Mouse (Mus musculus): ENCODE data around the gene Prmt7. TPM values are rescaled to one million over a fixed set of nuclear protein-coding genes. Genes with fewer than 3 reads are reported as not detected.
"Not testable (repeated sequence)": the region's sequence is repeated elsewhere in the genome, so short reads cannot be mapped to it uniquely, and the experiment has no call there.

The Prmt7 gene
- total and polyA plus RNA-seq, 2 experiments from 2014 or later, result 51.9 to 60.0 TPM

DNA sequence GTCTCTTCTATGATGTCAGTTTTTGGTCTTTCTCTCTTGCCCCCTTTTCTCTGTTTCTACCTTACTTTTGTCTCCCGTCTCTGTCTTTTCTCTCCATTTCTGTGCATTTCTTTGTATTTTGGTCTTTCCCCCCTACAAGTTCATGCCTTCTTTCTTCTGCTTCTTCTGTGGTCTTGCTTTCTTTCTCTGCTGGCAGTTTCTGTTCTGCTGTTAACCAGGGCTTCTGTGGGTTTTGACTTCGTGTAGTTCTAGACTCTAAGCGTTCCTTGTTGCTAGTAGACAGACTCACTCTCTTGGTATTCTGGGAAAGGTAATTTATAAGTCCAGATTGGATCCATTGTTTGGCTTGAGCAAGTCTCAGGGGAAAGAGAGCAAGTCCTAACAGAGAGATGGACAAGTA is 24.3 kb upstream of the Prmt7 start:
- 95% methylated on average over 3 of the region's 3 CpGs for WGBS
- H3K9me3 ChIP-seq (ENCODE audit: low read length), result no peaks in the 10 kb centered on the region
- H3K9ac ChIP-seq (replicated peaks; ENCODE audit: low read length, poor library complexity, severe bottlenecking), result no peak overlapping the region
- H3K4me2 ChIP-seq (ENCODE audit: low read depth, low read length, poor library complexity, severe bottlenecking), result no peak overlapping the region
- TF ChIP-seq CTCF (IDR thresholded peaks at IDR 0.05), result no peak
- no peak overlapping the region for H3K27ac ChIP-seq (ENCODE audit: low read depth, low read length)
- H3K4me3 ChIP-seq (ENCODE audit: low read depth, low read length), result no peak overlapping the region
- ATAC-seq (ENCODE audit: low FRiP score) (no peak), DNase-seq (ENCODE audit: low spot score) (no peak)
- H3K36me3 ChIP-seq (ENCODE audit: insufficient read depth, low read length), result peaks cover 3% of the 10 kb centered on the region; the same call in 1 of the 2 replicates
- no peaks in the 10 kb centered on the region for H3K27me3 ChIP-seq (ENCODE audit: insufficient read depth, low read length)
- no peaks in the 10 kb centered on the region for H3K4me1 ChIP-seq (ENCODE audit: insufficient read depth, low read length)

GRCm38 (mm10) chr8:106189162-106189561 is 21.6 kb upstream of the Prmt7 start:
- TF ChIP-seq CTCF (IDR thresholded peaks at IDR 0.05), result no peak
- H3K9me3 ChIP-seq (ENCODE audit: low read length), result no peaks in the 10 kb centered on the region
- H3K9ac ChIP-seq (replicated peaks; ENCODE audit: low read length, poor library complexity, severe bottlenecking), result no peak overlapping the region
- H3K4me1 ChIP-seq (ENCODE audit: insufficient read depth, low read length), result no peaks in the 10 kb centered on the region
- DNase-seq (ENCODE audit: low spot score), result no peak
- no peak overlapping the region for H3K4me3 ChIP-seq (ENCODE audit: low read depth, low read length)
- H3K27me3 ChIP-seq (ENCODE audit: insufficient read depth, low read length), result no peaks in the 10 kb centered on the region
- peaks cover 25% of the 10 kb centered on the region for H3K36me3 ChIP-seq (ENCODE audit: insufficient read depth, low read length)
- 92% methylated on average over 4 of the region's 4 CpGs for WGBS
- H3K27ac ChIP-seq (ENCODE audit: low read depth, low read length), result no peak overlapping the region
- no peak for ATAC-seq (ENCODE audit: low FRiP score)
- no peak overlapping the region for H3K4me2 ChIP-seq (ENCODE audit: low read depth, low read length, poor library complexity, severe bottlenecking)

DNA sequence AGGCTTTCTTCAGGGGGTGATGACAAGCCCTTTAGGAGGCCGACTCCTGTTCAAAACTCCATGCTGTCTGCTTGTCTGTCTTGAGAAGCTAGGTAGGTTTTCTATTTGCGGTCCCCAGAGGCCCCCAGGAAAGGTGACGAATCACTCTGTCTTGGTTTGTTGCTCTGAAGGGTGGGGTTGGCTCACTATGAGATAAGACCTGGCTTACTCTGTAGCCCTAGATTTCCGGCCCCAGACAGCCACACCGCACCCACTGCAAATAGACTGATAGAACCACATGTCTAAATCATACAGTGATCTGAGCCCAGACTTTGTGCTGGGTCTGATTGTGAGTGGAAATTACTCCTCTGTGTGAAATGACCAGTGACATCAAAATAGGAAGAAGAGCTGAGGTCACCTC is 19.1 kb upstream of the Prmt7 start:
- Histone ChIP-seq H3K27me3 (ENCODE audit: insufficient read depth, low read length) (no peaks in the 10 kb centered on the region), H3K4me3 (ENCODE audit: low read depth, low read length) (no peak overlapping the region), H3K36me3 (ENCODE audit: insufficient read depth, low read length) (peaks cover 48% of the 10 kb centered on the region), H3K9ac (replicated peaks; ENCODE audit: low read length, poor library complexity, severe bottlenecking) (no peak overlapping the region), H3K9me3 (ENCODE audit: low read length) (no peaks in the 10 kb centered on the region), H3K4me1 (ENCODE audit: insufficient read depth, low read length) (no peaks in the 10 kb centered on the region), H3K27ac (ENCODE audit: low read depth, low read length) (no peak overlapping the region), H3K4me2 (ENCODE audit: low read depth, low read length, poor library complexity, severe bottlenecking) (no peak overlapping the region)
- no peak for TF ChIP-seq CTCF (IDR thresholded peaks at IDR 0.05)
- 91% methylated on average over 5 of the region's 5 CpGs for WGBS
- ATAC-seq (ENCODE audit: low FRiP score) (no peak), DNase-seq (ENCODE audit: low spot score) (no peak)

DNA sequence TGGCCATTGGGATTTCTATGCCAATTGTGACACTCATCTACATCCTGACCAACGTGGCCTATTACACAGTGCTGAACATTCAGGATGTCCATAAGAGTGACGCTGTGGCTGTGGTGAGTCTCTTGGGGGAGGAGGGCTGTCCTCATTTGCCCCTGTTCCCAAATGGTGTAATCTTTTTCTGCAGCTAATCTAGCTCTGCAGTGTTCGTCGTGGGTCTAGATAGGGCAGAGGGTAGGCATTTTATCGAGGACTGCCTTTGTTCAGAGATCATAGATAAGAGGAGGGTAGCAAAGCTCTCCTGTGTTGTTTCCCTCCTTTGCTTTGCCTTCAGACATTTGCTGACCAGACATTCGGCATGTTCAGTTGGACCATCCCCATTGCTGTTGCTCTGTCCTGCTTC is 17.6 kb upstream of the Prmt7 start:
- Histone ChIP-seq H3K27me3 (ENCODE audit: insufficient read depth, low read length) (no peaks in the 10 kb centered on the region), H3K4me1 (ENCODE audit: insufficient read depth, low read length) (no peaks in the 10 kb centered on the region), H3K36me3 (ENCODE audit: insufficient read depth, low read length) (peaks cover 61% of the 10 kb centered on the region), H3K9me3 (ENCODE audit: low read length) (no peaks in the 10 kb centered on the region), H3K9ac (replicated peaks; ENCODE audit: low read length, poor library complexity, severe bottlenecking) (no peak overlapping the region), H3K27ac (ENCODE audit: low read depth, low read length) (no peak overlapping the region), H3K4me3 (ENCODE audit: low read depth, low read length) (no peak overlapping the region), H3K4me2 (ENCODE audit: low read depth, low read length, poor library complexity, severe bottlenecking) (no peak overlapping the region)
- ATAC-seq (ENCODE audit: low FRiP score) (no peak), DNase-seq (ENCODE audit: low spot score) (no peak)
- no peak for TF ChIP-seq CTCF (IDR thresholded peaks at IDR 0.05)
- 89% methylated on average over 6 of the region's 6 CpGs for WGBS

- H3K27me3 ChIP-seq (ENCODE audit: insufficient read depth, low read length), result no peaks in the 10 kb centered on the region
- DNase-seq (ENCODE audit: low spot score) (no peak), ATAC-seq (ENCODE audit: low FRiP score) (no peak)
- H3K4me2 ChIP-seq (ENCODE audit: low read depth, low read length, poor library complexity, severe bottlenecking), result no peak overlapping the region
- TF ChIP-seq CTCF (IDR thresholded peaks at IDR 0.05), result no peak
- H3K36me3 ChIP-seq (ENCODE audit: insufficient read depth, low read length), result peaks cover 66% of the 10 kb centered on the region
- no peaks in the 10 kb centered on the region for H3K9me3 ChIP-seq (ENCODE audit: low read length)
- no peaks in the 10 kb centered on the region for H3K4me1 ChIP-seq (ENCODE audit: insufficient read depth, low read length)
- 96% methylated on average over 5 of the region's 5 CpGs for WGBS
- H3K4me3 ChIP-seq (ENCODE audit: low read depth, low read length), result no peak overlapping the region
- H3K27ac ChIP-seq (ENCODE audit: low read depth, low read length), result no peak overlapping the region
- no peak overlapping the region for H3K9ac ChIP-seq (replicated peaks; ENCODE audit: low read length, poor library complexity, severe bottlenecking)
These were observed 16.7 kb upstream of the Prmt7 start for GRCm38 (mm10) chr8:106194062-106194461.

DNA sequence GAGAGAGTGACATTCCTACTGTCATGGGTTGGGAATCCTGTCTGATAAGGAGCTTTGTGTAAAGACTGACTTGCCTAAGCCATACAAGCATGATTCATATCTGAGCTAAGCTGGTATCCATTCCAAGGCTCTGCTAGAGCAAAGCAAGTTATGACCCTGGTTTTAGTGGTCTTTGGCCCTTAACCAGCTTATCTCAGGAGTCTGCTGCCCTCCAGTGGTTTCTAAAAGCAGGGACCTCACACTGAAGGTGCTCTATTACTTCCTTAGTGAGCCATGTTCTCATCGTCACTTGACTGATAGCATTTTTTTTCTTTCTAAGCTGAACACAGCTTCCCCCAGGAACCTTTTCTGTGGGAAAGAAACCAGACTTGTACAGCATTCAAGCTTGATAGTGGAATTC is 12.0 kb upstream of the Prmt7 start:
- Histone ChIP-seq H3K27ac (ENCODE audit: low read depth, low read length) (no peak overlapping the region), H3K9ac (replicated peaks; ENCODE audit: low read length, poor library complexity, severe bottlenecking) (no peak overlapping the region), H3K9me3 (ENCODE audit: low read length) (no peaks in the 10 kb centered on the region), H3K36me3 (ENCODE audit: insufficient read depth, low read length) (peaks cover 56% of the 10 kb centered on the region), H3K4me1 (ENCODE audit: insufficient read depth, low read length) (no peaks in the 10 kb centered on the region), H3K4me2 (ENCODE audit: low read depth, low read length, poor library complexity, severe bottlenecking) (no peak overlapping the region), H3K4me3 (ENCODE audit: low read depth, low read length) (no peak overlapping the region), H3K27me3 (ENCODE audit: insufficient read depth, low read length) (no peaks in the 10 kb centered on the region)
- no peak for ATAC-seq (ENCODE audit: low FRiP score)
- TF ChIP-seq CTCF (IDR thresholded peaks at IDR 0.05), result peak; percentile 81
- 0% methylated on average over 1 of the region's 1 CpGs for WGBS
- peak; percentile 70 for DNase-seq (ENCODE audit: low spot score)

- H3K9me3 ChIP-seq (ENCODE audit: low read length); H3K4me2 ChIP-seq (ENCODE audit: low read depth, low read length, poor library complexity, severe bottlenecking); DNase-seq (ENCODE audit: low spot score); H3K4me1 ChIP-seq (ENCODE audit: insufficient read depth, low read length); H3K4me3 ChIP-seq (ENCODE audit: low read depth, low read length); H3K9ac ChIP-seq (replicated peaks; ENCODE audit: low read length, poor library complexity, severe bottlenecking); ATAC-seq (ENCODE audit: low FRiP score); H3K27ac ChIP-seq (ENCODE audit: low read depth, low read length); H3K27me3 ChIP-seq (ENCODE audit: insufficient read depth, low read length): not testable (repeated sequence)
- peaks cover 52% of the 10 kb centered on the region for H3K36me3 ChIP-seq (ENCODE audit: insufficient read depth, low read length)
- WGBS, result 86% methylated on average over 3 of the region's 3 CpGs
These were observed 11.1 kb upstream of the Prmt7 start for GRCm38 (mm10) chr8:106199596-106199995.
